Mouse (Mus musculus) lung, embryonic 15.5 days (tissue): Measurements from ENCODE around the gene Cdh4. TPM values are rescaled to one million over a fixed set of nuclear protein-coding genes. Genes with fewer than 3 reads are reported as not detected.

Experiments
- ATAC-seq: fragments of 200-750 bp; cut with Nextera tagmentation; 2 replicates; pipeline ENCODE4 v1.8.0; 2017; ENCODE audit warnings: moderate number of reproducible peaks, borderline replicate concordance; ENCODE audit not compliant: low FRiP score, low TSS enrichment; ENCODE audit errors: extremely low read depth
- H3K27ac ChIP-seq: fragments of 300-500 bp; sonication (generic); 2 replicates; pipeline ENCODE4 v1.5.1; 2015; ENCODE audit warnings: moderate library complexity, mild to moderate bottlenecking, inconsistent platforms
- H3K27me3 ChIP-seq: fragments of 300-500 bp; sonication (generic); 2 replicates; pipeline ENCODE4 v1.6.1; 2015; ENCODE audit warnings: inconsistent platforms
- H3K36me3 ChIP-seq: fragments of 300-500 bp; sonication (generic); 2 replicates; pipeline ENCODE4 v1.6.1; 2015; ENCODE audit warnings: inconsistent platforms
- H3K4me1 ChIP-seq: fragments of 300-500 bp; sonication (generic); 2 replicates; pipeline ENCODE4 v1.6.1; 2015; ENCODE audit warnings: inconsistent platforms
- H3K4me2 ChIP-seq: fragments of 300-500 bp; sonication (generic); 2 replicates; pipeline ENCODE4 v1.6.1; 2015; ENCODE audit warnings: inconsistent platforms, mild to moderate bottlenecking, moderate library complexity
- H3K4me3 ChIP-seq: fragments of 300-500 bp; sonication (generic); 2 replicates; pipeline ENCODE4 v1.5.1; 2015; ENCODE audit warnings: mild to moderate bottlenecking, inconsistent platforms
- H3K9ac ChIP-seq: fragments of 300-500 bp; sonication (generic); 2 replicates; pipeline ENCODE4 v1.6.1; 2015; ENCODE audit warnings: inconsistent platforms
- H3K9me3 ChIP-seq: fragments of 300-500 bp; sonication (generic); 2 replicates; pipeline ENCODE4 v1.6.1; 2016; ENCODE audit warnings: inconsistent platforms
- WGBS: fragments of 180-500 bp; shearing (Covaris S2); methylation state at CpG from one replicate; pipeline ENCODE4 v1.1.7; 2015; 5-methylcytosine and 5-hydroxymethylcytosine counted together
- polyA plus RNA-seq: library from polyadenylated mRNA; unstranded; fragments of >200 nt; fragmentation: Nextera tagmentation; extraction: Ambion mirVana; gene quantifications from 2 replicates; pipeline ENCODE4 v1.2.1, GENCODE M21; 2015

Cdh4 gene
- polyA plus RNA-seq, 1 experiment from 2014 or later = 7.3 TPM

GRCm38 (mm10) chr2:179522141-179522540, 79.9 kb downstream of the Cdh4 start:
- 52% methylated on average over 8 of the region's 8 CpGs for WGBS
- Histone ChIP-seq H3K9ac (no peak overlapping the region), H3K27me3 (no peaks in the 10 kb centered on the region), H3K4me3 (no peak overlapping the region), H3K27ac (no peak overlapping the region), H3K4me1 (no peaks in the 10 kb centered on the region), H3K9me3 (no peaks in the 10 kb centered on the region), H3K4me2 (no peak overlapping the region), H3K36me3 (no peaks in the 10 kb centered on the region)
- no peak for ATAC-seq

- Histone ChIP-seq H3K36me3 (no peaks in the 10 kb centered on the region), H3K27ac (no peak overlapping the region), H3K9ac (no peak overlapping the region), H3K4me3 (no peak overlapping the region), H3K4me2 (no peak overlapping the region), H3K27me3 (no peaks in the 10 kb centered on the region), H3K4me1 (no peaks in the 10 kb centered on the region), H3K9me3 (no peaks in the 10 kb centered on the region)
- ATAC-seq = no peak
- WGBS = 73% methylated on average over 7 of the region's 7 CpGs
These were observed 84.7 kb downstream of the Cdh4 start for GRCm38 (mm10) chr2:179526976-179527375.

- no peak overlapping the region for H3K4me3 ChIP-seq
- ATAC-seq = no peak
- H3K9me3 ChIP-seq = no peaks in the 10 kb centered on the region
- H3K27ac ChIP-seq = no peak overlapping the region
- no peaks in the 10 kb centered on the region for H3K4me1 ChIP-seq
- 63% methylated on average over 7 of the region's 7 CpGs for WGBS
- no peak overlapping the region for H3K4me2 ChIP-seq
- H3K27me3 ChIP-seq = no peaks in the 10 kb centered on the region
- no peak overlapping the region for H3K9ac ChIP-seq
- H3K36me3 ChIP-seq = no peaks in the 10 kb centered on the region
These were observed 88.3 kb downstream of the Cdh4 start for GRCm38 (mm10) chr2:179530436-179531040.

- Histone ChIP-seq H3K27me3 (no peaks in the 10 kb centered on the region), H3K4me1 (no peaks in the 10 kb centered on the region), H3K9me3 (no peaks in the 10 kb centered on the region), H3K4me3 (no peak overlapping the region), H3K27ac (no peak overlapping the region), H3K4me2 (no peak overlapping the region), H3K9ac (no peak overlapping the region), H3K36me3 (no peaks in the 10 kb centered on the region)
- 69% methylated on average over 6 of the region's 6 CpGs for WGBS
- no peak for ATAC-seq
These were observed 91.0 kb downstream of the Cdh4 start for GRCm38 (mm10) chr2:179533196-179533595.

GRCm38 (mm10) chr2:179533881-179534280, 91.7 kb downstream of the Cdh4 start:
- Histone ChIP-seq H3K36me3 (no peaks in the 10 kb centered on the region), H3K9ac (no peak overlapping the region), H3K27ac (no peak overlapping the region), H3K4me2 (no peak overlapping the region), H3K4me1 (no peaks in the 10 kb centered on the region), H3K4me3 (no peak overlapping the region), H3K27me3 (no peaks in the 10 kb centered on the region), H3K9me3 (no peaks in the 10 kb centered on the region)
- 42% methylated on average over 2 of the region's 2 CpGs for WGBS
- no peak for ATAC-seq

- Histone ChIP-seq H3K36me3 (no peaks in the 10 kb centered on the region), H3K4me3 (no peak overlapping the region), H3K27me3 (no peaks in the 10 kb centered on the region), H3K4me1 (no peaks in the 10 kb centered on the region), H3K9ac (no peak overlapping the region), H3K27ac (no peak overlapping the region), H3K9me3 (no peaks in the 10 kb centered on the region), H3K4me2 (no peak overlapping the region)
- no peak for ATAC-seq
- 34% methylated on average over 6 of the region's 6 CpGs for WGBS
These were observed 93.0 kb downstream of the Cdh4 start for GRCm38 (mm10) chr2:179535204-179535603.

GRCm38 (mm10) chr2:179536762-179537161, 94.5 kb downstream of the Cdh4 start:
- no peak overlapping the region for H3K4me3 ChIP-seq
- WGBS = 27% methylated on average over 2 of the region's 2 CpGs

GRCm38 (mm10) chr2:179537390-179537789, 95.2 kb downstream of the Cdh4 start:
- H3K27me3 ChIP-seq = no peaks in the 10 kb centered on the region
- H3K4me3 ChIP-seq = no peak overlapping the region
- no peaks in the 10 kb centered on the region for H3K4me1 ChIP-seq
- ATAC-seq = no peak
- H3K4me2 ChIP-seq = no peak overlapping the region
- WGBS = 13% methylated on average over 19 of the region's 19 CpGs
- H3K27ac ChIP-seq = no peak overlapping the region
- no peaks in the 10 kb centered on the region for H3K36me3 ChIP-seq
- H3K9ac ChIP-seq = no peak overlapping the region
- H3K9me3 ChIP-seq = no peaks in the 10 kb centered on the region

More at GRCm38 (mm10) chr2:179536762-179537161, 94.5 kb downstream of the Cdh4 start:
- Histone ChIP-seq H3K36me3 (no peaks in the 10 kb centered on the region), H3K27me3 (no peaks in the 10 kb centered on the region), H3K27ac (no peak overlapping the region), H3K9ac (no peak overlapping the region), H3K9me3 (no peaks in the 10 kb centered on the region), H3K4me1 (no peaks in the 10 kb centered on the region), H3K4me2 (no peak overlapping the region)
- ATAC-seq = no peak

GRCm38 (mm10) chr2:179537800-179538450, 95.7 kb downstream of the Cdh4 start:
- Histone ChIP-seq H3K36me3 (no peaks in the 10 kb centered on the region), H3K9me3 (no peaks in the 10 kb centered on the region), H3K4me3 (no peak overlapping the region), H3K27ac (no peak overlapping the region), H3K27me3 (no peaks in the 10 kb centered on the region), H3K9ac (no peak overlapping the region), H3K4me2 (no peak overlapping the region), H3K4me1 (no peaks in the 10 kb centered on the region)
- no peak for ATAC-seq
- WGBS = 56% methylated on average over 3 of the region's 3 CpGs

- H3K36me3 ChIP-seq = no peaks in the 10 kb centered on the region
- H3K4me3 ChIP-seq = no peak overlapping the region
- no peaks in the 10 kb centered on the region for H3K27me3 ChIP-seq
- no peak overlapping the region for H3K27ac ChIP-seq
- H3K4me1 ChIP-seq = no peaks in the 10 kb centered on the region
- no peak overlapping the region for H3K4me2 ChIP-seq
- H3K9me3 ChIP-seq = no peaks in the 10 kb centered on the region
- no peak overlapping the region for H3K9ac ChIP-seq
- WGBS = 51% methylated on average over 4 of the region's 4 CpGs
- ATAC-seq = no peak
These were observed 96.3 kb downstream of the Cdh4 start for GRCm38 (mm10) chr2:179538535-179538934.

- no peaks in the 10 kb centered on the region for H3K36me3 ChIP-seq
- H3K4me3 ChIP-seq = no peak overlapping the region
- WGBS = 35% methylated on average over 9 of the region's 9 CpGs
- H3K4me1 ChIP-seq = no peaks in the 10 kb centered on the region
- no peaks in the 10 kb centered on the region for H3K27me3 ChIP-seq
- ATAC-seq = no peak
- H3K9me3 ChIP-seq = no peaks in the 10 kb centered on the region
- H3K4me2 ChIP-seq = no peak overlapping the region
- H3K27ac ChIP-seq = no peak overlapping the region
- H3K9ac ChIP-seq = no peak overlapping the region
These were observed 97.5 kb downstream of the Cdh4 start for GRCm38 (mm10) chr2:179539532-179540245.

- 95% methylated on average over 4 of the region's 4 CpGs for WGBS
- Histone ChIP-seq H3K4me1 (no peaks in the 10 kb centered on the region), H3K9me3 (no peaks in the 10 kb centered on the region), H3K27me3 (no peaks in the 10 kb centered on the region), H3K4me2 (no peak overlapping the region), H3K4me3 (no peak overlapping the region), H3K9ac (no peak overlapping the region), H3K36me3 (no peaks in the 10 kb centered on the region), H3K27ac (no peak overlapping the region)
- ATAC-seq = no peak
These were observed 98.9 kb downstream of the Cdh4 start for GRCm38 (mm10) chr2:179541096-179541495.
